Mouse (Mus musculus) hindbrain, postnatal 0 days (tissue): ENCODE data around the gene Gm49354. TPM values are rescaled to one million over a fixed set of nuclear protein-coding genes. Genes with fewer than 3 reads are reported as not detected.
A peak's percentile ranks its signal among the peaks of the same experiment; 100 is the strongest.

ENCODE experiments used
- ATAC-seq: fragments of 200-750 bp; cut with Nextera tagmentation; 2 replicates; pipeline ENCODE4 v1.8.0; 2017; ENCODE audit warnings: mild to moderate bottlenecking, moderate TSS enrichment, moderate library complexity
- DNase-seq: peaks from one replicate; pipeline ENCODE4 v3.0.0-alpha.2; 2015; ENCODE audit warnings: low spot score
- H3K27ac ChIP-seq: fragments of 300-500 bp; sonication (generic); 2 replicates; pipeline ENCODE4 v1.5.1; 2014; ENCODE audit warnings: mild to moderate bottlenecking
- H3K27me3 ChIP-seq: fragments of 300-500 bp; sonication (generic); 2 replicates; pipeline ENCODE4 v1.6.1; 2014; ENCODE audit warnings: low read length, mixed read lengths; ENCODE audit not compliant: insufficient read depth
- H3K36me3 ChIP-seq: fragments of 300-500 bp; sonication (generic); 2 replicates; pipeline ENCODE4 v1.6.1; 2014; ENCODE audit warnings: low read length, mixed read lengths; ENCODE audit not compliant: insufficient read depth
- H3K4me1 ChIP-seq: fragments of 300-500 bp; sonication (generic); 2 replicates; pipeline ENCODE4 v1.6.1; 2014; ENCODE audit warnings: antibody characterized with exemption, low read length, mixed read lengths; ENCODE audit not compliant: insufficient read depth
- H3K4me2 ChIP-seq: fragments of 300-500 bp; sonication (generic); 2 replicates; pipeline ENCODE4 v1.6.1; 2014; ENCODE audit warnings: low read depth, mild to moderate bottlenecking, low read length, moderate library complexity, mixed read lengths
- H3K4me3 ChIP-seq: fragments of 300-500 bp; sonication (generic); 2 replicates; pipeline ENCODE4 v1.5.1; 2014; ENCODE audit warnings: low read length
- H3K9ac ChIP-seq: fragments of 300-500 bp; sonication (generic); replicated peaks from 2 replicates; pipeline ENCODE4 v1.6.1; 2014; ENCODE audit warnings: mild to moderate bottlenecking, low read length, moderate library complexity, mixed read lengths
- H3K9me3 ChIP-seq: fragments of 300-500 bp; sonication (generic); 2 replicates; pipeline ENCODE4 v1.6.1; 2016; ENCODE audit warnings: low read length, mixed read lengths
- CTCF ChIP-seq: IDR thresholded peaks from 2 replicates; pipeline ENCODE4 v1.5.1; 2016; ENCODE audit warnings: antibody characterized with exemption, control low read depth, low read depth
- WGBS: fragments of 180-500 bp; shearing (Covaris S2); extraction: QIAGEN DNeasy Blood & Tissue Kit; methylation state at CpG from one replicate; pipeline ENCODE4 v1.1.7; 2014; 5-methylcytosine and 5-hydroxymethylcytosine counted together
- polyA plus RNA-seq: library from polyadenylated mRNA; unstranded; fragments of >200 nt; fragmentation: Nextera tagmentation; extraction: Ambion mirVana; gene quantifications from 2 replicates; pipeline ENCODE4 v1.2.1, GENCODE M21; 2015
- total RNA-seq: library from RNA; depleted of rRNA; stranded (reverse); fragments of >200 nt; gene quantifications from 2 replicates; pipeline ENCODE4 v1.2.3, GENCODE M21; 2014

The Gm49354 gene
- total and polyA plus RNA-seq, 2 experiments from 2014 or later, result not detected

- ATAC-seq (peak; percentile 67), DNase-seq (no peak)
- H3K4me3 ChIP-seq, result no peak within 1 kb of the TSS
- no peak within 1 kb of the TSS for H3K9ac ChIP-seq
- no peak for TF ChIP-seq CTCF
- no peaks in the 10 kb centered on the region for H3K36me3 ChIP-seq
- WGBS, result 75% methylated on average over 9 of the region's 9 CpGs
- no peak within 1 kb of the TSS for H3K4me2 ChIP-seq
- H3K27ac ChIP-seq, result no peak within 1 kb of the TSS
- H3K9me3 ChIP-seq, result no peaks in the 10 kb centered on the region
- H3K4me1 ChIP-seq, result no peaks in the 10 kb centered on the region
- no peaks in the 10 kb centered on the region for H3K27me3 ChIP-seq
Measured at GRCm38 (mm10) chr13:59746711-59747110, 35.3 kb downstream of the Gm49354 start, which contains the start of gene 1700014D04Rik. TSS of gene 1700014D04Rik (minus strand) at chr13:59746752.

- no peak overlapping the region for H3K27ac ChIP-seq
- H3K36me3 ChIP-seq, result no peaks in the 10 kb centered on the region
- no peak for DNase-seq
- H3K27me3 ChIP-seq, result no peaks in the 10 kb centered on the region
- H3K9me3 ChIP-seq, result no peaks in the 10 kb centered on the region
- no peak for TF ChIP-seq CTCF
- no peak for ATAC-seq
- H3K4me3 ChIP-seq, result no peak overlapping the region
- no peak overlapping the region for H3K4me2 ChIP-seq
- WGBS, result 85% methylated on average over 5 of the region's 6 CpGs
- no peaks in the 10 kb centered on the region for H3K4me1 ChIP-seq
- H3K9ac ChIP-seq, result no peak overlapping the region
Measured at GRCm38 (mm10) chr13:59746164-59746563, 35.9 kb downstream of the Gm49354 start.

- no peak for TF ChIP-seq CTCF
- no peak overlapping the region for H3K4me3 ChIP-seq
- no peaks in the 10 kb centered on the region for H3K36me3 ChIP-seq
- H3K9me3 ChIP-seq, result no peaks in the 10 kb centered on the region
- no peak overlapping the region for H3K9ac ChIP-seq
- no peak overlapping the region for H3K27ac ChIP-seq
- no peak for DNase-seq
- no peak for ATAC-seq
- WGBS, result 89% methylated on average over 6 of the region's 6 CpGs
- H3K4me2 ChIP-seq, result no peak overlapping the region
- no peaks in the 10 kb centered on the region for H3K27me3 ChIP-seq
- H3K4me1 ChIP-seq, result no peaks in the 10 kb centered on the region
Measured at GRCm38 (mm10) chr13:59745462-59745861, 36.6 kb downstream of the Gm49354 start.

GRCm38 (mm10) chr13:59741697-59742096 lies 40.3 kb downstream of the Gm49354 start:
- H3K4me1 ChIP-seq, result no peaks in the 10 kb centered on the region
- peak; percentile 47 for TF ChIP-seq CTCF
- no peaks in the 10 kb centered on the region for H3K9me3 ChIP-seq
- H3K27ac ChIP-seq, result no peak overlapping the region
- H3K4me3 ChIP-seq, result no peak overlapping the region
- ATAC-seq (no peak), DNase-seq (no peak)
- 81% methylated on average over 10 of the region's 10 CpGs for WGBS
- no peak overlapping the region for H3K9ac ChIP-seq
- no peaks in the 10 kb centered on the region for H3K36me3 ChIP-seq
- no peak overlapping the region for H3K4me2 ChIP-seq
- H3K27me3 ChIP-seq, result no peaks in the 10 kb centered on the region

- no peak for DNase-seq
- Histone ChIP-seq H3K27me3 (no peaks in the 10 kb centered on the region), H3K4me2 (no peak overlapping the region), H3K27ac (no peak overlapping the region), H3K4me1 (no peaks in the 10 kb centered on the region), H3K9ac (no peak overlapping the region), H3K4me3 (no peak overlapping the region), H3K36me3 (no peaks in the 10 kb centered on the region), H3K9me3 (no peaks in the 10 kb centered on the region)
- ATAC-seq, result no peak
- no peak for TF ChIP-seq CTCF
- WGBS, result 75% methylated on average over 11 of the region's 11 CpGs
Measured at GRCm38 (mm10) chr13:59741096-59741495, 40.9 kb downstream of the Gm49354 start.

GRCm38 (mm10) chr13:59739397-59739796 lies 42.6 kb downstream of the Gm49354 start:
- no peaks in the 10 kb centered on the region for H3K9me3 ChIP-seq
- H3K4me1 ChIP-seq, result no peaks in the 10 kb centered on the region
- DNase-seq, result no peak
- no peaks in the 10 kb centered on the region for H3K27me3 ChIP-seq
- ATAC-seq, result no peak
- no peaks in the 10 kb centered on the region for H3K36me3 ChIP-seq
- H3K9ac ChIP-seq, result no peak overlapping the region
- no peak overlapping the region for H3K4me2 ChIP-seq
- H3K4me3 ChIP-seq, result no peak overlapping the region
- no peak overlapping the region for H3K27ac ChIP-seq
- no peak for TF ChIP-seq CTCF
- 95% methylated on average over 4 of the region's 4 CpGs for WGBS

GRCm38 (mm10) chr13:59738455-59738854 lies 43.6 kb downstream of the Gm49354 start:
- Histone ChIP-seq H3K4me1 (no peaks in the 10 kb centered on the region), H3K27ac (no peak overlapping the region), H3K4me3 (no peak overlapping the region), H3K9ac (no peak overlapping the region), H3K4me2 (no peak overlapping the region), H3K9me3 (no peaks in the 10 kb centered on the region), H3K36me3 (no peaks in the 10 kb centered on the region), H3K27me3 (no peaks in the 10 kb centered on the region)
- WGBS, result 91% methylated on average over 2 of the region's 2 CpGs
- no peak for TF ChIP-seq CTCF
- ATAC-seq (no peak), DNase-seq (no peak)
